Comparison of ENCODE assay signal across 7 mouse cellular contexts in genomic region chr12:65075085-65075732, GRCm38 (mm10). TPM values are rescaled to one million over a fixed set of nuclear protein-coding genes. Genes with fewer than 3 reads are reported as not detected.
DNase-seq lines count a peak whose midpoint lies in the region; ATAC-seq lines count a peak whose summit lies in the region.

Gene Fancm, plus strand, starts transcription at chr12:65075603.

- peak within 1 kb of the TSS; percentile 85 for H3K4me2 ChIP-seq in intestine, embryonic 16.5 days (ENCODE audit: low read depth, low read length)
- peak within 1 kb of the TSS; percentile 83 for H3K4me2 ChIP-seq in midbrain, embryonic 11.5 days

- no peaks in the 10 kb centered on the region for H3K36me3 ChIP-seq in intestine, embryonic 16.5 days (ENCODE audit: control insufficient read depth, insufficient read depth, low read length)
- no peaks in the 10 kb centered on the region for H3K36me3 ChIP-seq in midbrain, embryonic 11.5 days (ENCODE audit: control insufficient read depth, insufficient read depth, low read length)

- peak; percentile 54 for ATAC-seq in intestine, embryonic 16.5 days
- ATAC-seq in midbrain, embryonic 11.5 days (ENCODE audit: low FRiP score): peak; percentile 49

- intact Hi-C loops in left cerebral cortex, postnatal 36 days (cut with DNase I): no loop called here

- no peaks in the 10 kb centered on the region for H3K9me3 ChIP-seq in intestine, embryonic 16.5 days (ENCODE audit: control insufficient read depth, low read length)
- no peaks in the 10 kb centered on the region for H3K9me3 ChIP-seq in midbrain, embryonic 11.5 days (ENCODE audit: control insufficient read depth, low read length)

- peak within 1 kb of the TSS; percentile 95 for H3K4me3 ChIP-seq in intestine, embryonic 16.5 days (ENCODE audit: low read length)
- peak within 1 kb of the TSS; percentile 90 for H3K4me3 ChIP-seq in midbrain, embryonic 11.5 days (ENCODE audit: low read depth, low read length)

- peak; percentile 90 for DNase-seq in adrenal gland, adult 8-10 months
- DNase-seq in embryo, embryonic 9.5 days (ENCODE audit: extremely low spot score): peak; percentile 84
- DNase-seq in gastrocnemius, postnatal 4 days (ENCODE audit: low spot score in 2 of 2): peak; percentile 76 to 88
- peak; percentile 90 to 91 for DNase-seq in left cerebral cortex, postnatal 36 days (ENCODE audit: low spot score in 2 of 2)
- DNase-seq in midbrain, embryonic 11.5 days (ENCODE audit: low spot score, missing footprints): peak; percentile 99
- DNase-seq in skeletal muscle tissue, adult 2 months (ENCODE audit: low read depth, low spot score): peak; percentile 84

- no peaks in the 10 kb centered on the region for H3K27me3 ChIP-seq in intestine, embryonic 16.5 days (replicated peaks; ENCODE audit: control insufficient read depth, insufficient read depth, low read length)
- no peaks in the 10 kb centered on the region for H3K27me3 ChIP-seq in midbrain, embryonic 11.5 days (ENCODE audit: control insufficient read depth, insufficient read depth, low read length)

- H3K9ac ChIP-seq in intestine, embryonic 16.5 days (ENCODE audit: low read depth, low read length): peak within 1 kb of the TSS; percentile 96
- H3K9ac ChIP-seq in midbrain, embryonic 11.5 days (ENCODE audit: low read length): peak within 1 kb of the TSS; percentile 85

- peaks cover 15% of the 10 kb centered on the region for H3K4me1 ChIP-seq in intestine, embryonic 16.5 days (ENCODE audit: control insufficient read depth, insufficient read depth, low read length)
- H3K4me1 ChIP-seq in midbrain, embryonic 11.5 days (ENCODE audit: control insufficient read depth, insufficient read depth, low read length): peaks cover 14% of the 10 kb centered on the region

- peak within 1 kb of the TSS; percentile 72 for H3K27ac ChIP-seq in intestine, embryonic 16.5 days (ENCODE audit: low read length)
- H3K27ac ChIP-seq in midbrain, embryonic 11.5 days (ENCODE audit: low read depth, low read length): peak within 1 kb of the TSS; percentile 75

- WGBS in intestine, embryonic 16.5 days: 2% methylated on average over 39 of the region's 39 CpGs
- 2% methylated on average over 39 of the region's 39 CpGs for WGBS in midbrain, embryonic 11.5 days

RNA-seq across cellular contexts. Expression of gene Fancm, which starts in this region (rescaled TPM):
- 10 to 100 TPM; 11.2 to 13.3 (median 11.9) TPM for total RNA-seq in adrenal gland, adult 8-10 months (2022)
- total RNA-seq in gastrocnemius, postnatal 4 days (2021): 10 to 100 TPM in 1 of 2 experiments, 1 to 10 TPM in 1; 9.1 to 10.1 TPM
- polyA plus RNA-seq in intestine, embryonic 16.5 days (2015; fragmentation: Nextera tagmentation; extraction: Ambion mirVana): 4.2 and 4.4 TPM in 2 replicates
- total RNA-seq in left cerebral cortex, postnatal 36 days (2021): 10 to 100 TPM; 11.2 to 14.3 TPM
- polyA plus RNA-seq in midbrain, embryonic 11.5 days (2014; fragmentation: Nextera tagmentation; extraction: Ambion mirVana): 9.5 and 11.3 TPM in 2 replicates

Comparison
In these comparisons a context has a peak if more than half of its experiments do, and no peak if none do; other contexts are left out.
1. Peak in every context shown above with its lines: DNase-seq, ATAC-seq, H3K4me3 ChIP-seq and H3K27ac ChIP-seq.